Mouse (Mus musculus) hindbrain, embryonic 14.5 days (tissue): ENCODE results near the gene Lyg1. TPM values are rescaled to one million over a fixed set of nuclear protein-coding genes. Genes with fewer than 3 reads are reported as not detected.
"Not testable (repeated sequence)": the region's sequence is repeated elsewhere in the genome, so short reads cannot be mapped to it uniquely, and the experiment has no call there.

Source experiments
- ATAC-seq: fragments of 200-750 bp; cut with Nextera tagmentation; 2 replicates; pipeline ENCODE4 v1.8.0; 2017; ENCODE audit warnings: moderate number of reproducible peaks, mild to moderate bottlenecking, moderate TSS enrichment, moderate library complexity; ENCODE audit not compliant: low FRiP score
- DNase-seq: peaks from one replicate; pipeline ENCODE4 v3.0.0-alpha.2; 2015; ENCODE audit warnings: low spot score
- H3K27ac ChIP-seq: fragments of 300-500 bp; sonication (generic); 2 replicates; pipeline ENCODE4 v1.5.1; 2014; ENCODE audit warnings: mild to moderate bottlenecking, moderate library complexity
- H3K27me3 ChIP-seq: fragments of 300-500 bp; sonication (generic); 2 replicates; pipeline ENCODE4 v1.6.1; 2014; ENCODE audit warnings: mild to moderate bottlenecking, low read length, mixed read lengths; ENCODE audit not compliant: control insufficient read depth, insufficient read depth
- H3K36me3 ChIP-seq: fragments of 300-500 bp; sonication (generic); replicated peaks from 2 replicates; pipeline ENCODE4 v1.6.1; 2014; ENCODE audit not compliant: control insufficient read depth, insufficient read depth
- H3K4me1 ChIP-seq: fragments of 300-500 bp; sonication (generic); replicated peaks from 2 replicates; pipeline ENCODE4 v1.6.1; 2014; ENCODE audit warnings: antibody characterized with exemption, low read length, mixed read lengths; ENCODE audit not compliant: control insufficient read depth, insufficient read depth
- H3K4me2 ChIP-seq: fragments of 300-500 bp; sonication (generic); replicated peaks from 2 replicates; pipeline ENCODE4 v1.6.1; 2014; ENCODE audit warnings: mild to moderate bottlenecking, moderate library complexity
- H3K4me3 ChIP-seq: fragments of 300-500 bp; sonication (generic); replicated peaks from 2 replicates; pipeline ENCODE4 v1.5.1; 2014; ENCODE audit warnings: mild to moderate bottlenecking, low read length
- H3K9ac ChIP-seq: fragments of 300-500 bp; sonication (generic); 2 replicates; pipeline ENCODE4 v1.6.1; 2014
- H3K9me3 ChIP-seq: fragments of 300-500 bp; sonication (generic); 2 replicates; pipeline ENCODE4 v1.6.1; 2016; ENCODE audit warnings: low read length; ENCODE audit not compliant: control insufficient read depth
- WGBS: fragments of 180-500 bp; shearing (Covaris S2); extraction: QIAGEN DNeasy Blood & Tissue Kit; methylation state at CpG from one replicate; pipeline ENCODE4 v1.1.7; 2014; 5-methylcytosine and 5-hydroxymethylcytosine counted together
- polyA plus RNA-seq: library from polyadenylated mRNA; unstranded; fragments of >200 nt; fragmentation: Nextera tagmentation; extraction: Ambion mirVana; gene quantifications from 2 replicates; pipeline ENCODE4 v1.2.1, GENCODE M21; 2014

The Lyg1 gene
- polyA plus RNA-seq, 1 experiment from 2014 or later: not detected

DNA sequence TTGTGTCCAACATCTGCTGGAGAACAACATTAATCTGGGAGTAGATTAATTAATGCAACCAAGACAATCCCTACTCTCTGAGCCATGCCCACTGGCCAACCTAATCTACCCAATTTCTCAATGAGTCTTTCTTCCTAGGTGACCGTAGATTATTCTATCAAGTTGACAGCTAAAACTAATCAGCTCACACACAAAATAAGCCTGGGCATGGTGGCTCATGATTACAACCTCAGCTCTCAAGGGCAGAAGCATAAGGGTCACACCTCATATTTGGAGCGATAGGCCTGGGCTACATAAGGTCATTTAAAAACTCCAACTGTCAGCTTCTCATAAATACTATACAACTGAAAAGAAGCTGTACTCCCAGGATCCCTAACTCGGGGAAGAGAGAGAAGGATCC is 38.7 kb upstream of the Lyg1 start:
- 0 out of 2 replicates have a peak overlapping the region, but pooled peaks have one; percentile 94 for H3K27ac ChIP-seq
- ATAC-seq (no peak), DNase-seq (no peak)
- H3K4me2 ChIP-seq: peak overlapping the region; percentile 85
- WGBS: 47% methylated on average over 3 of the region's 3 CpGs
- H3K4me3 ChIP-seq: peak overlapping the region; percentile 96
- H3K9ac ChIP-seq: peak overlapping the region; percentile 79
- H3K4me1 ChIP-seq: peaks cover 18% of the 10 kb centered on the region
- H3K9me3 ChIP-seq: no peaks in the 10 kb centered on the region
- H3K27me3 ChIP-seq: no peaks in the 10 kb centered on the region
- peaks cover 48% of the 10 kb centered on the region for H3K36me3 ChIP-seq

DNA sequence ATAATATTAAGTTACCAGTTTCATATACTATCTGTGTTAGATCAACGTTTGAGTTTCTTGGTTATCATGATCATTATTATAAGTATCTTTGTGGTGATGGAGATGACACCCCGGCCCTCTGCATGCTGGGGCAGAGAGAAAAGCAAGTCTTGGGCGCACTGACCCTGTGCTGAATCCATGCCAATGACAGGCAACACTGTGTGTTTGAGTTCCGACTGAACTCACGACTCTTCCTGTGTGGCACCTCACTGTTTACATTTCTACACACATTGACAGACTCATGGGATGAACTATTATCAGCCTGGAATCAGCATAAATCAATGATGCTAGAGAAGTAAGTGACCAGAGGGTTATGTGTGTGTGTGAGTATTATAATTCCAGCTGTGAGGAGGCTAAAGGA is 30.3 kb upstream of the Lyg1 start:
- Histone ChIP-seq H3K4me3 (no peak overlapping the region), H3K27ac (no peak overlapping the region), H3K4me2 (no peak overlapping the region), H3K36me3 (peaks cover 78% of the 10 kb centered on the region), H3K9ac (no peak overlapping the region), H3K27me3 (no peaks in the 10 kb centered on the region), H3K9me3 (no peaks in the 10 kb centered on the region), H3K4me1 (no peaks in the 10 kb centered on the region)
- WGBS: 94% methylated on average over 5 of the region's 5 CpGs
- DNase-seq (no peak), ATAC-seq (no peak)

DNA sequence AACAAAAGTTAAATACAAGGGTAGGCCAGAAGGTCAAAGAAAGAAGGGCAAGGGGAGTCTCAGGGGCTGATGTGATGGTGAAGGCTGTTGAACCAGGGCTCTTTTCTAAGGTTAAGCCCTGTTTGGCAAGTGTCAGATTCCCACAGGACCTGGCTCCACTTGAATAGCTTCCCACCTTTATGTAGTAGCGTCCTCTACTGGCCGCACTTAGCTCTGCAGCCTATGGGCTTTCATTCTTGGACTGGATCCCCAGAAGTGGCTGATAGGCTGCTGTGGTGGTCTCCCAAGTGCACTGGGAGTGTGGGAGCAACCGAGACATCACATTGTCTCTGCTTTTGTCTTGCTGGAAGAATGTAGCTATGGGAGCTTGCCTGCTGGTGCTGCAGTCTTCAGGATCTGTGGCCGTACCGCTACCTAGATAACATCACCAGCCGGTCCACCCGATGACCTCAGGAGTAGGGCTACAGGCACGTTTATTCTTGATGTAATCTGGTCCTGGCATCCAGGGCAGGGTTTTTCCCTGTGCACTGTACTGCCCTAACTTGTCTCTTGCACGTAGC is 28.3 kb upstream of the Lyg1 start:
- Histone ChIP-seq H3K9me3 (no peaks in the 10 kb centered on the region), H3K36me3 (peaks cover 58% of the 10 kb centered on the region), H3K4me3 (no peak overlapping the region), H3K9ac (no peak overlapping the region), H3K27me3 (no peaks in the 10 kb centered on the region), H3K27ac (no peak overlapping the region), H3K4me1 (no peaks in the 10 kb centered on the region), H3K4me2 (no peak overlapping the region)
- 79% methylated on average over 9 of the region's 9 CpGs for WGBS
- DNase-seq (peak; percentile 51), ATAC-seq (no peak)

GRCm38 (mm10) chr1:37984326-37984725 is 26.8 kb upstream of the Lyg1 start:
- Histone ChIP-seq H3K4me1 (no peaks in the 10 kb centered on the region), H3K9me3 (no peaks in the 10 kb centered on the region), H3K27me3 (no peaks in the 10 kb centered on the region), H3K36me3 (peaks cover 43% of the 10 kb centered on the region), H3K27ac (no peak overlapping the region), H3K4me2 (no peak overlapping the region), H3K9ac (no peak overlapping the region), H3K4me3 (no peak overlapping the region)
- DNase-seq (no peak), ATAC-seq (no peak)
- 100% methylated on average over 1 of the region's 1 CpGs for WGBS

DNA sequence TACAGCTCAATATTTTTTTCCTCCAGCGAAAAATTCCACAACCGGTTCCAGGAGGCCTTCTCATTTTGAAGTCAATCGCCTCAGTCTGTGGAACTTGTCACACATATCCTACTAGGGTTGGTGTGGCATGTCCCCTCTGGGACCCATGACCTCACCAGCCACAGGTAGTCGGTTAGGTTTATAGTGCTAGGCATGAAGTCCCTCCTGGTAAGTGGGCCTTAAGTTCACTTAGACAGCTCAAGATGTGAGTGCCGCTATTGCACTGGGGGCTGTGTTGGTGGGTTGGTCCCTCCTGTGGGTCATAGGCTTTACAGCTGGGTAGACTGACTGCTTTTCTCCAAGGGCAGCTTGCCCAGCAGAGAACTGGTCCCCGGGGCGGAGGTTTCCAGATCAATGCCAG is 19.7 kb upstream of the Lyg1 start:
- no peaks in the 10 kb centered on the region for H3K9me3 ChIP-seq
- H3K36me3 ChIP-seq: no peaks in the 10 kb centered on the region
- DNase-seq (no peak), ATAC-seq (no peak)
- H3K27ac ChIP-seq: no peak overlapping the region
- no peak overlapping the region for H3K4me3 ChIP-seq
- H3K9ac ChIP-seq: no peak overlapping the region
- 94% methylated on average over 7 of the region's 7 CpGs for WGBS
- no peaks in the 10 kb centered on the region for H3K27me3 ChIP-seq
- no peak overlapping the region for H3K4me2 ChIP-seq
- H3K4me1 ChIP-seq: no peaks in the 10 kb centered on the region

DNA sequence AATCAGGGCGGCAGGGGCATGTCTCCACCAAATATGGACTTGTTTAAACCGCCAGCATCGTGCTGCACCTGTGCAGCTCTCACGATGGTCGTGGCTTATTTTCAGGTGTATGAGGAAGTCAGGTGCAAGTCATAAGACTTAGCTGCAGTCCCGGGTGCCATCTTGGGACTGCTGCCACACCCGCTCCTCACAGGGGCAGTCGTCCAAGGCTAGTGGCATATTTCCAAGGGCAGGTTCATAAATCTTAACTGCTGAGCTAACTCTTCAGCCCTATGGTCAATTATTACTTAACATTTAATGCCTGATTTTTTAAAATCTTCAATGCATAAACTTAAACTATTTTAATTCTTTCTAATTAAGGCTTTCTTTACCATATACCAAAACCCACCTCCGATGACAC is 19.1 kb upstream of the Lyg1 start:
- H3K27ac ChIP-seq, H3K4me1 ChIP-seq, H3K9ac ChIP-seq, H3K27me3 ChIP-seq, H3K36me3 ChIP-seq, H3K9me3 ChIP-seq, H3K4me2 ChIP-seq, DNase-seq, ATAC-seq, H3K4me3 ChIP-seq: not testable (repeated sequence)
- WGBS: 75% methylated on average over 9 of the region's 9 CpGs

- Histone ChIP-seq H3K9me3 (no peaks in the 10 kb centered on the region), H3K4me1 (no peaks in the 10 kb centered on the region), H3K27me3 (no peaks in the 10 kb centered on the region), H3K27ac (no peak overlapping the region), H3K4me3 (no peak overlapping the region), H3K36me3 (no peaks in the 10 kb centered on the region), H3K4me2 (no peak overlapping the region), H3K9ac (no peak overlapping the region)
- no peak for DNase-seq
- ATAC-seq: no peak
- WGBS: 62% methylated on average over 4 of the region's 4 CpGs
Measured at GRCm38 (mm10) chr1:37971520-37971919, 14.0 kb upstream of the Lyg1 start.

- no peak for ATAC-seq
- Histone ChIP-seq H3K9me3 (no peaks in the 10 kb centered on the region), H3K4me2 (no peak overlapping the region), H3K9ac (no peak overlapping the region), H3K4me3 (no peak overlapping the region), H3K4me1 (no peaks in the 10 kb centered on the region), H3K27me3 (no peaks in the 10 kb centered on the region), H3K36me3 (no peaks in the 10 kb centered on the region), H3K27ac (no peak overlapping the region)
- DNase-seq: no peak
- WGBS: 92% methylated on average over 6 of the region's 6 CpGs
Measured at GRCm38 (mm10) chr1:37968746-37969145, 11.2 kb upstream of the Lyg1 start.

GRCm38 (mm10) chr1:37965571-37965970 is 8.0 kb upstream of the Lyg1 start:
- Histone ChIP-seq H3K9ac (no peak overlapping the region), H3K27me3 (no peaks in the 10 kb centered on the region), H3K27ac (no peak overlapping the region), H3K4me2 (no peak overlapping the region), H3K4me3 (no peak overlapping the region), H3K36me3 (no peaks in the 10 kb centered on the region), H3K9me3 (no peaks in the 10 kb centered on the region), H3K4me1 (no peaks in the 10 kb centered on the region)
- DNase-seq (no peak), ATAC-seq (no peak)
- 62% methylated on average over 10 of the region's 10 CpGs for WGBS

GRCm38 (mm10) chr1:37959486-37959885 is 1.9 kb upstream of the Lyg1 start:
- no peaks in the 10 kb centered on the region for H3K9me3 ChIP-seq
- H3K9ac ChIP-seq: no peak overlapping the region
- H3K4me3 ChIP-seq: no peak overlapping the region
- ATAC-seq (no peak), DNase-seq (peak; percentile 39)
- no peak overlapping the region for H3K27ac ChIP-seq
- H3K4me2 ChIP-seq: no peak overlapping the region
- no peaks in the 10 kb centered on the region for H3K36me3 ChIP-seq
- no peaks in the 10 kb centered on the region for H3K27me3 ChIP-seq
- 57% methylated on average over 5 of the region's 5 CpGs for whole genome bisulfite sequencing
- H3K4me1 ChIP-seq: no peaks in the 10 kb centered on the region
